Mouse (Mus musculus): ENCODE measurements around the gene Kif2a.
"Not testable (repeated sequence)": the region's sequence is repeated elsewhere in the genome, so short reads cannot be mapped to it uniquely, and the experiment has no call there.

Gene Kif2a

DNA sequence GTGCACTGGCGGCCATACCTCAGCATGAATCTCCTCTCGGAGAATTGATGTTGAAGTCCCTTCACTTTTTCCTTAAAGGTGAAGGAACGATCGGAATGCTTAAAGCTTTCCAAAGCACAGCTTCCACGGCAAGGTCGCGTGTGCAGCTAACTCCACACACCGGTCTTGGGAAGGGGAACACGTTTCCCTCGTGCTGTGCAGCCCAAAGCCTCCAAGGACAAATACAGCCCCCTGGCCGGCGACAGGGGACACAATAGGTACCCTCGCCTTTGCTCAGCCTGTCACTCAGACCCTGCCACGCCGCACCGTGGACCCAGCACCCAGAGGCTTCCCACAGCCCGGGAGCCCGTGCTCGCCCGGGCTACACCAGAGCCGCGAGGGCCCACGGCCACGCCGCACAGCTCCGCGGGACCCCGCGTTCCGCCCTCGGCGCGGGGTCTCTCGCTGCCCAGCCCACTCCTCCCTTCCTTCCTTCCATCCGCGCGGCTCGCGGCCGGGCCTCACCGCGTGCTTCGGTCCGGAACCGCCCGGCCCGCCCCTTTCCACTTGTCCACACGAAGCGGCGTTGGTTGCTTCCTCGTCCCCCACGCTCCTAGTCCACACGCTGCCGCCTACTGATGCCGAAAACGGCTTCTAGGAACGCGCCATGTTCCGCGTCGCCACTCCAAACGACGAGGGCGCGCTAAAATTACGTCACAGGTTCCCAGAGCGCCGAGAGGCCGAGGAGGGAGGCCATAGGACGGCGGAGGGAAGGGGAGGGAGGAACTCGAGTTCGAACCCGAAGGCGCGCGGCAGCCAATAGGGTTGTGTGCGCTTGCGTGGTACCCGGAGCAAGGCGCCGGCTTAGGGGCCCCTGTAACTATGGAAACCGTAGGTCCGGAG is 85.4 kb downstream of the Kif2a start, which contains the start of gene Ipo11:
Gene Ipo11 (minus strand): TSS at position 703 of the 882 bp plus-strand sequence.
- peak; percentile 95 for DNase-seq (ENCODE audit: inconsistent ontology term)

DNA sequence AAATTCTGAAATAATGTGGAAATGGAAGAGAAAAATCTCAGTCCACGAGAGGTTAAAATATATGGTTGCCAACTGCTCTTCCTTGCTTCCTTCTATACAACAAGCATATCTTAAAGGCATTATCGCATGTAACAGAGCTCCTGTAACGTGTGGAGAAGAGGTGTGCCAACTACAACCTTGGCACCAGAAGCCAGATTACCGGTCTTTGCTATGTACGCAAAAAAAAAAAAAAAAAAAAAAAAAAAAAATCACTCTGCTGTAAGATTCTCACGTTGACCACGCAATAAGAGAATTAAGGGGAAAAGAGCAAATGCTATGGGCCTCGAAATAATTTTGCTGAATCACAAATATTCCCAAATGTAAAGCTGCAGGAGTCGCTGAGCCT is 86.1 kb downstream of the Kif2a start:
- DNase-seq (ENCODE audit: inconsistent ontology term) = no peak

DNA sequence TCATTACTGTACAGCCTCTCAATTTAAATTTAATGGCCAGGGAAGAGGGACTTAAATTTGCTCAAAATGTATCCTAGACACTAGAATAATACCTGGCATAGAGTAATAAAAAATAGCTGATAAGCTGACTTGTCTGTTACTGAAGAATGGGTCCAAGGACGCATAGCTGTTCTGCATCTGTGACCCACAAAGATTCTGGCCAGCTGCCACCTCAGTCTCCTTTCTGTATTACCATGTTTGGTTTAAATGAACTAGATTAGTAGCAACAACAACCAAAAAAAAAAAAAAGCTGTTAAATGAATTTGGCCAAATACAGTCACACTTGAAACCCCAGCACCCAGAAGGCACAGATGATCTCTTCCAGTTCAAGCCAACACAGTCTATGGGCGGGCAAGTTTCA is 92.7 kb downstream of the Kif2a start:
- DNase-seq (ENCODE audit: inconsistent ontology term) = no peak

DNA sequence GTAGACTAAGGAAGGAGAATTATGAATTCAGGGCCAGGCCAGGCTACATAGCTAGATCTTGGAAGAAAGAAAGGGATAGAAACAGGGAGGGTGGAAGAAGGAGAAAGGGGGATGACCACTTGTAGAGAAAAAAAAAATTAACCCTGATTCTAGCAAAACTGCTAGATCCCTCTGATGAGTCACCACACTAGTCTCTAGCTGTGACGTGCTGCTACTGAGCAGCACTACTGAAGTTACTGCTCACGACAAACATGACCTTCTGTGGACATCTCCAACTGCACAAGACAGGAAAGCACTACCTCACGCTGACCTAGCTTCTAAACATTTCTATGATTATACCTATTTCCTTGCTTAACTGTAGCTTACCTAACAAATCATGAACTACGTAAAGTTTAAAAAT is 93.6 kb downstream of the Kif2a start:
- no peak for DNase-seq (ENCODE audit: inconsistent ontology term)

DNA sequence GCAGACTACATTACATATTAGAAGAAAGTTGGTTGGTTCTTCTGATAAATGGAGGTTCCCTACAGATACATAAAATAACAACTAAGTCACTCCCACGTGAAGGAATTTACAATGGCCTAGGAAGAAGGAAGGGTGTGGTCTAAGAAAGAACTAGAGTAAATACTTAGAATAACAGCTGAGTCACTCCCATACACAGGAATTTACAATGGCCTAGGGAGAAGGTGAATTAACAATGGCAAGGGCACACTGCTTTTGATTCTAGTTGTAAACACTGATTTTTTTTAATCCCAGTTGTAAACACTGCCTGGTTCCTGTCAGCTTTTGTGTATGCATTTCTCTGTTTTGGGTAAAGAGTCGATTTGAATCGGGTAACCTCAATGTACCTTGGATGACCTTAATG is 96.0 kb downstream of the Kif2a start:
- not testable (repeated sequence) for DNase-seq (ENCODE audit: inconsistent ontology term)

DNA sequence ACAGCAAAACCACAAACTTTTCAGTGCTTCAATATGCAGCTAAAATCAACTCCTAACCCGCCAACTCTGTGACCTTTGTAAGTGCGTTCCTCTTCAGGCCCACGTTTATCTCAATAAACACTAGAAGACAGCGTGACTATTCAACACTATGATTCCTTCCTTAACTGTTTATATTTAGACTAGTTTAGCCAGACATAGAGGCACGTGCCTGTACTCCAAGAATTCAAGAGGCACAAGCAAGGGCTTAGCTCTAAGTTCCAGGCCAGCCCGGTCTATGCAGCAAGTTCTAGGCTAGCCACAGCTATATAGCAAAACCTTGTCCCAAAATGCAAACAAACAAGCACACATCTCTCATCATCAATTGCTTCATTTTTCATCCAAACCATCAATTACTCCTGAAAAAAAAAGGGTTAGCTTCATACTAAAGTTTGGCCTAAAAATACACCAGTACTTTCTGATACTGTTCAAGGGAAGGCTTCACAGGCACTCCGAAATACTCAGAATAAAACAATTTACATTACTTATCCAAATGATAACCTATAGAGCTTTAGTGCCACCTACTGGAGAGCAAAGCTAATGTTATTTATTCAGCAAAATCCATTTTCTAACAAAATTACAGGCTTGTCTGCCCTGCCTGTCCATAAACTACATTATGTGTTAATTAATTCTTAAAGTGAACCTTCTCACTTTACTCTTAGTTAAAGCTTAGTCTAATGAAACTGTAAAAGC is 103.4 kb downstream of the Kif2a start:
- peak; percentile 11 for DNase-seq (ENCODE audit: inconsistent ontology term)

DNA sequence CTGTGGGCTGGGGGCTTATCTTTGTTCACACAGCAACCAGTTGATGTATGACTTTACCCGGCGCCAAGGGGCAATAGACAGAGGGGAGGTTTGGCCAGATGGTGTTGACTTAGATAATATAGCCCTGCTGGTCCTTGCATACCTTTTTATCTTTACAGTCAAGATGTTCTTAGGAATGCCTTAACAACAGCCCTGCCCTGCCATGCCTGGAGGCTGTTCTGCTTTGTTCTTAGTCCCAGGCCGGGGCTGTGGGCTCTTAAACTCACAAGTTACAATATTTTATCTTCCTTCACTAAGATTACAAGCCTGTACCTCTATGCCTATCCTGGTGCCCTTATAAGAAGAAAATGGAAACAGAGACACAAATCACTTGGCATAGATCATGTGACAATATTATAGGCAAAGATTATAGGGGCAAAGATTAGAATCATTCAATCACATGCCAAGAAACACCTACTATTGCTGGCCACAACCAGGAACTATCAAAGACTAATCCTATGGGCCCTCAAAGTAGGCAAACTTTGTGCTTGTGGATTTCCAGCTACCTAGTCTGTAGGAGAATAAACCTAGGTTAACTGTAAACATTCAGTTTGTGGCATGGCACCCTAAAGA is 108.7 kb downstream of the Kif2a start:
- no peak for DNase-seq (ENCODE audit: inconsistent ontology term)

DNA sequence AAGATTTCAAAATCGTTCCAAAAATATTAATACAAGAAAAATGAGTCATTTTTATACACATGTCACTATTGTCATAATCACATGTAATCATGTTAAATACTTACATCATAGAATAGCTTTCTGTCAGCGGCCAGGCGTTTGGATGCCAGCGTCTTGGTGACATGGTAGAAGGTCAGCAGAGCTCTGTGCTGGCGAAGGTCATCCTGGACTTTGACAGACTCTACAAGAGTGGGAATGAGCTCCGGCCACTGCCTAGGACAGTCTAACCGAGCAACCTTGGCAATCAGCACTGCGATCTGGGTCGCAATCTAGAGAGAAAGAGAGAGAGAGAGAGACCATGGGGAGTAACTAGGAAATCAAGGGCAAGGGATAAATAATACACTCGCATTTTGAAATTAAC is 111.8 kb downstream of the Kif2a start:
- no peak for DNase-seq (ENCODE audit: inconsistent ontology term)
